Mouse (Mus musculus): ENCODE results near the gene Hydin. TPM values are rescaled to one million over a fixed set of nuclear protein-coding genes. Genes with fewer than 3 reads are reported as not detected.
A peak's percentile ranks its signal among the peaks of the same experiment; 100 is the strongest.
"Not testable (repeated sequence)": the region's sequence is repeated elsewhere in the genome, so short reads cannot be mapped to it uniquely, and the experiment has no call there.

The Hydin gene
- polyA plus RNA-seq, 1 experiment from 2014 or later: 0.14 TPM

DNA sequence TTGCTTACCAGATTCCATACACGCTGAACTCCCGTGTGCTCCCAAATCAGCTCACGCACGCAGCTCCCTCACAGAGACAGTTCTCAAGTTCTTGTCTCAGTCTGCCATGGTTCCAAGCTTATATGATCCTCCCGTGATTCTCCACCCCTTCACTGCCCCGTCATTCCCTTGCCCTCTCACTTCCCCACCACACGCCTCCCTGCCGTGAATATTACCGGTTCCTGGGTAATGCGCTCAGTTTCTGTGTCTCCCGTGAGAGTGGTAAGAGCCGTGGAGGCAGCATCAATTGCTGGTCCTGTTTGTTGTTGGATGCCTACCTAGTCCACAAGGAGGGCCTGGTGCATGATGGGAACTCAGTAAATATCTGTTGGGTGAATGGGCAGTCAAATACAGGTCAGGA lies 255.1 kb downstream of the Hydin start:
- DNase-seq (ENCODE audit: low spot score): no peak

DNA sequence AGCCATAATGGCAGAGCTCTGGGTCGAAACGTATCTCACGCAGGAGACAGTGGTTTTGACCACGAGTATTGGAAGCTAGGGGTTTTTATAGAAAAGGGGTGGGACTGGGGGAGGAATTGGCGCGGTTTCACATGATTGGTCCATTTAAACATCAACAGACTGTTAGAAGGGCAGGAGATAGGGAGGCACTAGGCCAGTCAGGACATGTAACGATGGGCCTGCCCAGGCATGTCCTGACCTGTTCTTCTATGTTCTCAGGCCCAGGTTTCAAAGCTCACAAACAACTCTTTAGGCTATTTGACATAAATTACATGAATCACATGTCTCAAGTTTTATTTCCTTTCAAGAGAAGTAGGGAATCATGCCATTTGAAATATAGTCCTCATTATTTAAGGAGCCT lies 255.7 kb downstream of the Hydin start:
- DNase-seq (ENCODE audit: low spot score): not testable (repeated sequence)

DNA sequence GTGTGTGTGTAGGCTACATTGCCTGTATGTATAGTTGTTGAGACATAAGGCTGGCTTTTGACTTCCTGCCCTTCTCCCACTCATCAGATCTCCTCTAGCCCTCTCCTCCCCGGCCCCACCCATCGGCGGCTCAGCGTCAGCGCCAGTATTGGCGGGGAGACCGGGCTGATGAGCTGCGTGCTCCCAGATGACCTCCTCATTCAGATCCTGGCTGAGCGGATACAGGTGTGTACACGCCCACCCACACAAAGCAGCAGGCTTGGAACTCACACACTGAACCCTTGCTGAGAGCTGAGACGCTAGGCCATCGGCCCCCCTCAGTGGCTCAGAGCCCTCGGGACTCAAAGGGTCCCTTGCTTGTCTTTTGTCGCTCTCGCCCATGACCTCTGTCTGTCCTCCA lies 256.2 kb downstream of the Hydin start:
- no peak for DNase-seq (ENCODE audit: low spot score)

DNA sequence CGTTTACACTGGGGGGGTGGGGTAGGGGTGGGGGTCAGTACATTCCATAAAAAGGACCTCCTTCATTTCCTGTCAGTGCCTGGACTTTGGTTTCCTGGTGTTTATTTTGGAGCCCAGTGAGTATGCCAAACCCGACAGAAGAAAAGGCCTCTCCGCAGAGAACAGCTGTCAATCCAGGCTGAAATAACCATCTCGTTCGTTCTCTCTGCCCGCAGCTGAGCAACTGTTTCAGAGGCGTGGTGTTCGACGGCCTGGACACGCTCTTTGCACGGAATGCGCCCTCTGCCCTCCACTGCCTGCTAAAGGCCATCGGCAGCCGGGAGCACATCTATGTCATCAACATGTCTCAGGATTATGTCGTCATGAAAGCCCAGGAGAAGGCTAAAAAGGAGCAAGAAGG lies 258.5 kb downstream of the Hydin start:
- no peak for DNase-seq (ENCODE audit: low spot score)

DNA sequence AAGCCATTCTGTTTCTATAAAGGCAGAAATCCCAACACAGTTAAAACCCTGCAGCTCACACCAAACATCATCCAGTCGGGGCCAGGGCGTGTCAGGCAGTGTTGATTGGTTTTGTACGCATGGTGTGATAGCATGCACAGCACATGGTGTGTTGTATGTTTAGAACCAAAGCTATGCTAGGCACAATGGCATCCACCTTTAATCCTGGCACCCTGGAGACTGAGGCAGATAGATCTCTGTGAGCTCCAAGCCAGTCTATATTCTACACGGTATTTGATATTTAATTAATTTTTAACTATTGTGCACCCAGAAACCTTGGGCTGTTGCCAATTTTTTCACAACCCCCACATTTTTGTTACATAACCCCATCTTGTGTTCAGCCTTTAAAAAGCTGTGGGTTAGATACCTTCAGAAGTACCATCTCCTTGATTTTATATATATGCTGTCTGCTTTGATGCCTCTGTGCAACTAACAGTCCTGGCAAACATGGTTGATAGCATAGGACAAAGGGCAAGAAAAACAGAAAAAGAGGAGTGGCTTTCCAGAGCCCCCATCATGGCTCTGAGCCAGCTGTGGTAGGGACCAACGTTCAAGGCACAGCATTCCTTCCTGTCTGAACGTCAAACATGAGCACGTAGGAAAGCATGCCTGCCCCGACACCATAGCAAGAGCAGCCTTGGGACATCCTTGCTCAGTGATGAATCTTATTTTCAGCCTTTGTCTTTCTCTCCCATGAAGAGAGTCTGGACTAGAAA lies 263.4 kb downstream of the Hydin start:
- no peak for DNase-seq (ENCODE audit: low spot score)

DNA sequence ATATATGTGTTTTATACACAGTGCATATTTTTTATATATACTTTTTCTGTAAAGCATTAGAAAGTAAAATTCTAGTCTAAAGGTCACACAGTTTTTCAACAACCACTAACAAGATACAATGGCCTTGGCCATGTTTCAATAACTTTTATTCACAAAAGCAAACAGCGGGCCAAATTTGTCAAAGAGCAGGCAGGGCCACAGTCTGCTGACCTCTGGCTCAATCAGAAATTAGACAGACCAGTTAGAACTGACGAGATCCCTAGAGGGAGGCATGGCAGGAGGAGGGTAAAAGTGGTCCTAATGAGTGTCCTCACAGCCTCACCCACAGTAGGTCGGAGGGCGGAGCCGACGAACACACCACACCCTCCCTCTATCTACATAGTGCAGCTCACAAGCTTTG lies 267.0 kb downstream of the Hydin start:
- no peak for DNase-seq (ENCODE audit: low spot score)

DNA sequence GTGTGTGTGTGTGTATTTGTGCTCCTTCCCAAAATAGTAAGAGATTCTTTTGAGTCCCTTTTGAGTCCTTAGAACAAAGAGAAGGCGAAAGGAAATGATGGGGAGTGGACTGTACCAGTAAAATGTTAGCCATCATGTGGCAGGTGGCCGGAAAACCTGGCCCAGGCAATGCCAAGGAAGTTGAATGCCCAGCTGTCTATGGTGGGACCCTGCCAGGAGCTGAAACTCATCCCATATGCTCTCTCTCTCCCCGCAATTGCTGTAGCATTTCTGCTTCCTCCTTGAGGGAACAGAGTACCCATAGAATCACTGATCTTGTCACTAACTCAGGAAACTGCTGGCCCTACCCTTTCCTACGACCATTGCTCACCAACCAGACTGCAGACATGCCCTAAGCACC lies 271.1 kb downstream of the Hydin start:
- DNase-seq (ENCODE audit: low spot score): no peak

DNA sequence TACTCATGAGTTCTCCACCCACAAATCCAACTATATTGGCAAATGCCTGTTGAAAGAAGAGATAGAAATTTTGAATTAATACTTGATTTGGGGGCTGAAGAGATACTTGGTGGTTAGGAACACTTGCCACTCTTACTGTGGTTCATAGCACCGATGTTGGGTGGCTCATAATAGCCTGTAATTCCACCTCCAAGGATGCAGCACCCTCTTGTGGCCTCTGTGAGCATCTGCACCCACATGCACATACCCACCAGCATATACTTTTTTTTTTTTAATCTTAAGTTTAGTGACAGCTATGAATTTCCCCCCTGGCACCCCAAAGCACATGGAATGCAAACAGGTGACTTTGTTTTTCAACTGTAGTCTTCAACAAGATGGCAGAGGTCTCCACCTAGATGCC lies 283.6 kb downstream of the Hydin start:
- no peak for DNase-seq (ENCODE audit: low spot score)

DNA sequence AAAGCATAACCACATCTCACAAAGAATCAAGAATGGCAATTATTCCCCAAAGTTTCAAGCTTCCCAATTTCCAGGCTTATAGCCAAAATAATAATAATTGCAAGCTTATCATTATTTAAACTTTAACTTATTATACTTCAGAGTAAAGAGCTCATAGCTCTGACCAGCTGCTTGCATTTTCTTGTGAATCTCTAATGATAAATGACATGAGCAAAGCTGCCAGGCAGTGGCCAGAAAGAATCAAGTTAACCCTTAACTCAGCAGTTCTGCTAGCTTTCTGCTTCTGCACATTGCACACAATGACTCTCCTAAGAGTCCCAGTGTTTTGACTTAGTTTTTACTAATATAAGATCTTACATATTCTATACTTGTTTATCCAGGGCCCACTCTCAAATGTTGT lies 285.3 kb downstream of the Hydin start:
- not testable (repeated sequence) for DNase-seq (ENCODE audit: low spot score)

DNA sequence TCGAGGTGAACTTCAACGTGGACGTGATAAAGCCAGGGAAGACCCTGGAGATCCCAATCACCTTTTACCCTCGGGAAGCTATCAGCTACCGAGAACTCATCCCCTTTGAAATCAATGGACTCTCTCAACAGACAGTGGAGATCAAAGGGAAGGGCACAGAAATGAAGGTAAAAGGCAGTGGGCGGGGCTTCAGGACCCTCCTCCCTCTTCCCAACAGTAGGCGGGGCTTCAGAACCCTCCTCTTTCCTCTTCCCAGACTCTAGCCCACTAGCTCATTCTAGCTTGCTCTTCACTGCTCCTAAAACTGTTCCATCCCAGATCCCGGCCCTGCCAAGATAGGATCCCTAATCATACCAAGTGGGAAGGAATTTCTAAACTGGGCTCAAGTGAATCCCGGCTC lies 325.9 kb downstream of the Hydin start:
- no peak for DNase-seq (ENCODE audit: low spot score)

DNA sequence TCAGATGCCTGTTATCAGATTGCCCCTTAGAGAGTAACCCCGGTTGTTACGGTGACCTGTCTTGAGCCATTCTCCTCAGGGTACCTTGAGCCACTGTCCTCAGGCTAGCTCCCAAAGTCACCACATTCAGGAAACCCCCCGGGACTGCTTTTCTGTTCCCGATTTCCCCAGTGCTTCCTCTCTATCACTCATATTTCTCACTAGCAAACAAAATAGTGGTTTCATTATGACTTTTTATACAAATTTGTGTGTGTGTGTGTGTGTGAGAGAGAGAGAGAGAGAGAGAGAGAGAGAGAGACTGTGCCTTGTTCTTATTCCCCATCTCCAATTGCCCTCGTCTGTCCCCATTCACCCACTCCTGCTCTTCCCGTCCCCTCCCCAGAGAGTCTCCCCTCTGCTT lies 327.4 kb downstream of the Hydin start:
- DNase-seq (ENCODE audit: low spot score): no peak

DNA sequence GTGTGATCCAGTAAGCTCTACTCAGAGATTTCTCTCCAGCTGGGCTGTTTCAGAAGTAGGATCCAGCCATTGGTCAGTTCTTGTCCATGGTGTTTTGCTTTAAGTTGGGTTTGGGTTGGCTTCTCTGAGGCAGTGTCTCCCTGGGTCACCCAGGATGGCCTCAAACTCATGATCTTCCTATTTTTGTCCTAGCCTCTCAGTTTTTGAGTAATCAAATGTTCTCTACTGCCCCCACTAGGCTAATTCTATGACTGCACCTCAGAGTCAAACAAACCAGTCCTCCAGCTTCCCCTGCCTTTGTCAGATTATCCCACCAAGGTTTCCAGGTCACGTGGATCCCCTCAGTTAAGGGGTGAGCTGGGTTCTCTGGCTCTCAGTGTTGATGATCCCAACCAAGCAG lies 337.8 kb downstream of the Hydin start:
- peak; percentile 26 for DNase-seq (ENCODE audit: low spot score)

DNA sequence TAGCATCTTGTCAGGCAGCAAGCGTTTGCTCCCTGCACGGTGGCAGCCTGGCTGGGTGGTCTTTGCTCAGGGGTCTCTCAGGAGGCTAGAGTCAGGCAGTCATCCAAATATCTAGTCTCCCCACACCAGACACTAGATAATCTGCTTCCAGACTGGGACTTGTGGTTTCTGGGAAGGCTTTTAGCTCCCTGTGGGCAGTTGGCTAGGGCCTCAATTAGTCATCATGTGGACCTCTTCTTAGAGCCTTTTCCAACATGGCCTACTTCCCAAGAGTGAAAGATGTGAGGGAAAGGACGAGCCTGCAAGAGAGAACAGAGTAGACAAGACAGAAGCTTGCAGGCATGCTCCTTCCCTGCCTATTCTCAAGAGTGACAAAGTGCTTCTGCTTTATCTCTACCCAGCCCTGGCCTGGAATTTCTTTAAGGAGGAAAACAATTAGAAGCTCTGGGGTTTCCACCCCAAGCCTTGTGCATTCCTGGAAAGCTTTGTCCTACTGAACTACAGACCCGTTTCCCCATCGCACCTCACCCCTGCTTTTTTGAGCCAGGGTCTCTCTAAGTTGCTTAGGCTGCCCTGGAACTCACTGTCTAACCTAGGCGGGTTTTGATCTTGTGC lies 338.7 kb downstream of the Hydin start:
- DNase-seq (ENCODE audit: low spot score): no peak

DNA sequence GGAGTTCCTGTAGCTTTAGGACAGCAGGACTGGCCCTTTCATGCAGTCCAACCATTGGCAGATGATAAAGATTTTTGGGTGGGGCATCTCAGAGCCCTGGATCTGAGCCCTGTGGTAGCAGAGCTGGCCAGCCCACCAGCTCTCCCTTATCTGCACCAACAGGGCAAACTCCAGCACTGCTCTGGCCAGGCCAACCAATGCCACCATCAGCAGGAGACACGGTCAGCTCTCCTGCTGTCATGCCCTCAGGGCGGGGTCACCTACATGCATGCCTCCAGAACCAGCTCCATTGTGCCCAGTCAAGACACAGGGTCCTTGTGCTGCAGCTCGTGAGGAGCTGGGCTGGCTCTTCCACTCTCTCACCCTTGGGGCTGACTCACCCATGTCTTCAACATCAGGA lies 349.0 kb downstream of the Hydin start:
- DNase-seq (ENCODE audit: low spot score): no peak

DNA sequence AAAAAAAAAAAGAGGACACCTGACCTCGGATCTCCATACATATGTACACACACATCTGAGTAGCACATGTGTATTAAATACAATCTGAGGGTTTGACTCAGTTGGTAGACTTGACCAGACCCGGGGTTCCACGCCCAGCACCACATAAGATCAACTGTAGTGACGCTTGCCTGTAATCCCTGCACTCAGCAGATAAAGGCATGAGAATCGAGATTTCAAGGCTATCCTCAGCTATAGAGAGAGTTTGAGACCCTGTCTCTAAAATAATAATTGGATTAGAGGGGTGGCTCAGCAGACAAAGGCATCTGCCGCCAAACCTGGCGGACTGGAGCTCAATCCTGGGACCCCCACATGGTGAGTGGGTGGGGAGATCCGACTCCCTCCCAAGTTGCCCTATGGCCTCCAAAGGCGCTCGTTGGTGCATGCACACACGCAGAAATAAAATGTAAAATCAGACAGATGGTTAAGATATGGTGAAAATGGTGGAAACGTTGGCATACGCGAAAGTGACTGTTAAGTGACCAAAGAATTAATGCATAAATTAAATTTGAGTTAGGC lies 351.1 kb downstream of the Hydin start:
- DNase-seq (ENCODE audit: low spot score): no peak

DNA sequence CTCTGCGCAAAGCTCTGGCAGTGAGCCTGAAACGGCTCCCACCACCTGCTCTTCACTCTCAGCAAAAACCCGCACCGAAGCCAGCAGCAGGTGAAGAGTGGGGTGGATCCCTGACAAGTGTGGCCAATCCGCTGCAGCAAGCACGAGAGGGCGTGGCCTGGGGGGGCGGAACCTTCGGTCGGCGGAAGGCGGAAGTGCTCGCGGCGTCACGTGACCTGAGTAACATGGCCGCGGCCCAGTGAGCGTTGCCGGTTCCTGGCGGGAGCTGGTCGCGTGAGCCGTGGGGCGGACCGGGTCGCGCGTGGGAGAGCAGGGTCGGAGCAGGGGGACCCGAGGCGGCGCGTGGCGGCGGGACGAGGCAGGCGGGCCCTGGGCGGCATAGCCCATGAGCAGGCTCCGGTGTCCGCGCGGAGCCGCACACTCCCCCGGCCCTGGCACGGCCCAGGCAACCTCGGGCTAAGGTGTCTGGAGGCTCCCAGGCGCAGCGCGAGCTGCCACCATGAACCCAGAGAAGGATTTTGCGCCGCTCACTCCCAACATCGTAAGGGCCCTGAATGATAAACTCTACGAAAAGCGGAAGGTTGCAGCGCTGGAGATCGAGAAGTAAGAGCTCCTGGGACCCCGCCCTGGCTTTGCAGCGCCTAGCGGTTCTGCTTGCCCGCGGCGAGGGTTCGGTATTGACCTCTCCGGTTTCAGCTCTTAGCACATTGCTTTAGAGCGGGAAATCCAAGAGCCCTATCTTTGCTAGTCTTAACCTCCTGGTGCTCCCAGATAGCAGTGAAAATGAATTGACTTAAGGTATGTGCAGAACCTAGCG lies 351.8 kb downstream of the Hydin start, which contains the start of gene Vac14:
Vac14 (plus strand) TSS at position 195 of the 817 bp plus-strand sequence.
- DNase-seq (ENCODE audit: low spot score): peak; percentile 98

DNA sequence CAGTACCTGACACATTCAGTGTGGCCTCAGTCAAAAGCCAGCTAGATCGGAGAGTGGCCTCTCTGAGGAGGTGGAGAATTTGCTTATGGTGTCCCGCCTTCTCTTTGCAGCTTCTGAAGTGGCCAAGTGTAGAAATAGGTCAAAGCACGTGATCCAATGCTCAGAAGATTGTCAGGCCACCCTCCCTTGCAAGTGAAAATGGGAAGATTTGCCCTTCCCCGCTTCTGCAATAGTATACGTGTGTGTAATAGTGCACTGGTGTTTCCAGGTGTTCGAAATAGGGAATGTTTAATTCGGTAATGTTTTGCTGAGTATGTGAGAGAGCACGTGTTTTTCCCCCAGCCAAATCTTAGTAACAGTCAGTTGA lies 352.4 kb downstream of the Hydin start:
- no peak for DNase-seq (ENCODE audit: low spot score)

DNA sequence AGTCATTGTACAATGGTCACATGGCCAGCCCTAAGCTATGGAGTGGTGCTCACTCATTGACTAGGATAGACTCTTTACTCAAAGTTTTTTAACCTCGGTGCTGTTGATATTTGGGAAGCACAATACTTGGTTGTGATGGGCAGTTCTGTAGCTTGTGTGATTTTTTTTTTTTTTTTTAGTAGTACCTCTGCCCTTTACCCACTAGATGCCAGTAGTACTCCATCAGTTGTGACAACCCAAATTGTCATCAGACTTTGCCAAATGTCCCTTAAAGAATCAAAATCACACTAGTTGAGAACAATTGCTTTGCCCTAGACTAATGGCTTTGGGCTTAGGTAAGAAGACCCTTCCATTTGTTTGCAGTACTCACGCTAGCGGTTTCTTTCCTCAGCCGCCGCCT lies 353.1 kb downstream of the Hydin start:
- peak; percentile 21 for DNase-seq (ENCODE audit: low spot score)

DNA sequence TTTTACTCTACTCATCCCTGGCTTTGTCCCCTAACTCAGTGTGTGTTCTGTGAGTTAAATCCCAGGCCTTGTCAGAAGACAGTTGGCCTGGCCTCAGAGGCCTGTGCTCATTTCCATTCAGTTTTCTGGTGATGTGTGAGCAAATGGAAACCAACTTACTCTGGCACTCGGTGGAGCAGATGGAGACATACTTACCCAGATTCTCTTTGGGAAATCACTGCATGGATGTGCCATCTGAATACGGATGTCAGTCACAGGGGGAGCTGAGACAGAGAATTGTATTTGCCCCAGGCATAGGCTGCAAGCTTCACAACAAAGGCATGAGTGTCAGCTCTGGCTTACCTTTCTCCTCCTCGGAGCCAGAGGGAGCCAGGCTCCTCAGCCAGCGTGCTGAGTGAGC lies 359.7 kb downstream of the Hydin start:
- no peak for DNase-seq (ENCODE audit: low spot score)

DNA sequence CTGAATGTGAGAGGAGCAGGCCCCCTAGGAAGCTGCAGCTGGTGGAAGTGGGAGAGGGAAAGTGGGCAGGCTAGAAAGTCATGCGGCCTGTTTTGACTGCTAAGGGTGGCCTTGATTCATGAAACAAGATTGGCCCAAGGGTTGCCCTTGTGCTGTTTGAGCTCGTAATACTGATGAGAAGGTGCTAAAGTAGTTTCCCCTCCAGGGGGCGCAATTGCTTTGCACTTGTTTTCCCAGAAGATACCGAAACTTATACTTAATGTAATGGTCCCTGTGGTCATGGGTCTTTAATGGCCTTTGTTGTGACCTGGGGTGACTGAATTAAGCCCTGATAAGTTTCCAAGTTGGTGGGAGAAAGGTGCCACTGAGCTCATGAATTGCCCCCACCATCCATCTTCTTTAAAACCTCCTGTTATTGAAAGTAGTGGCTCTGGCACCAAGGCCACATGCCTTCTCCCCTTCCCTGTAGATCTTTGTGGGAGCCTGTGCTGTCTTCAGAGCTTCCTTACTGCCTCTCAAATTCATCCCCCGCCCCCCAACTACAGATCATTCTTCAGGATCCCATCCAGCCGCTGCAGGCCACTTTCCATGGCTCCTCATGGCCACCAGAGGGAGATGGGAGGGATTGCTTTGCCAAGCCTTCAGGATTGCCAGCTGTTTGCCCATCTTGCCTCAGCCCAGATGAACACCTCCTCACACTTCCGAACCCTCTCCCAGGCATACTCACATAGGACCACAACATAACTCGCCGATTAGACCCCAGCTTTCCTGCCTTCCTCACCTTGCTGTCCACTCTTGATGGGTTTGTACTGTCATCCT lies 362.7 kb downstream of the Hydin start:
- peak; percentile 59 for DNase-seq (ENCODE audit: low spot score)

DNA sequence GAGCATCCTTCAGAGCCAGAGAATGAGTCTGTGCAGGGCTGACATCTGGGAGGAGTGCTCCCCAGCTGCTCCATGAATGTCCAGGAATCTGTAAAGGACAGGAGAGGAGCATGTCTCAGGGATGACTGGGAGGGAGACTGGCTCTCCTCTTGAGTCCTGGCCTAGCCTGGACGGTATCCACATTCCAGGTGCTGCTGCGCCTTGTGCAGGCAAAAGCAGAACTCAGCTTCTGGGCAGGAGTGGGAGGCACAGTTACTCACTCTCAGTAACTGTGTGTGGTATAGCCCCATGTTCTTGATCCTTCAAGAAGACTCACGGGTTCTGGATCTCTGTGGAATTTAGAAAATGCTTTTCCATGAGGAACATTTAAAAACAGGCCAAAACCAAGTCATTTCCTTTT lies 363.3 kb downstream of the Hydin start:
- no peak for DNase-seq (ENCODE audit: low spot score)
